Mouse (Mus musculus): ENCODE measurements at regions not wholly inside any gene's neighbourhood (a gene's known extent, or its start where the extent isn't known, plus 50 kb on each side); places are given as distances from the start of the nearest gene placed in this dataset.

GRCm38 (mm10) chr12:26842696-26843095, 373.7 kb downstream of the Cmpk2 start:
- DNase-seq (ENCODE audit: extremely low spot score in 1 of 2, low spot score in 2 of 2), result no peak
- intact Hi-C loops (cut with DNase I), result no loop called here

DNA sequence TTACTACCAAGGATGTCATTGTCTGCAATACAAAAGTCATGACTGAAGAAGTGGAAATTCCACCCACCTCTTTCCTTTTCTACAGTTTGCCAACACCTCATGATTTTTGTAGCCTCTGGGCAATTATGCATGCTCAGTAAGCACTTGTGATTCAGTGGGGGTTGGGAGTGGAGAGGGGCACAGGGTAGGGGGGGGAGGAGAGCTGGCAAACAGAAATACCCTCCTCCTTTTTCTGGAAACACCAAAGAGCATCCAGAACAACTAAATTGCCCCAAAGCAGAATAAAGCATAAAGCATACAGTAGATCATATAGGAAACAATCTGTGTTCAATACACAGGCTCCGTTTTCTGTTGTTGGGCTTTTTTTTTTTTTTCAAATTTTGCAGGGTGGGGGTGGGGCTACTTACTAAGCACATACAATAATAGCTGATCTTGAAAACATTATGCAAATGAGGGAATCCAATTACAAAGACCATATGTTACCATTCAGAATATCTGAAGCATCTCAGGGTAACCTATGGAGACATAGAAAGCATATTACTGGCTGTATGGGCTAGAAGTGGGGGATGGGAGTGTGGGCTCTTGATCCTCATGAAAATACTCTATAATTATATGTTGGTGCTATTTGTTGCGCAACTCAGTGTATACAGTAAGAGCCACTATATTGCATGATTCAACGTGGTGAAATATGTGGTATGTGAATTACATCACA, 352.4 kb downstream of the Cmpk2 start:
- intact Hi-C loops (cut with DNase I), result no loop called here
- no peak for DNase-seq (ENCODE audit: extremely low spot score in 1 of 2, low spot score in 2 of 2)

GRCm38 (mm10) chr12:26817866-26818265, 348.9 kb downstream of the Cmpk2 start:
- intact Hi-C loops (cut with DNase I), result no loop called here
- no peak for DNase-seq (ENCODE audit: extremely low spot score in 1 of 2, low spot score in 2 of 2)

- no peak for DNase-seq (ENCODE audit: extremely low spot score in 1 of 2, low spot score in 2 of 2)
- intact Hi-C loops (cut with DNase I), result no loop called here
Measured at GRCm38 (mm10) chr12:26815771-26816170, 346.8 kb downstream of the Cmpk2 start.

GRCm38 (mm10) chr12:26810565-26811177, 341.7 kb downstream of the Cmpk2 start:
- DNase-seq (ENCODE audit: extremely low spot score in 1 of 2, low spot score in 2 of 2), result no peak
- intact Hi-C loops (cut with DNase I), result no loop called here

GRCm38 (mm10) chr12:26809670-26810069, 340.7 kb downstream of the Cmpk2 start:
- intact Hi-C loops (cut with DNase I), result no loop called here

GRCm38 (mm10) chr12:26802542-26802941, 333.5 kb downstream of the Cmpk2 start:
- intact Hi-C loops (cut with DNase I), result no loop called here
- peak in 1 of 2 experiments; percentile 18 for DNase-seq (ENCODE audit: extremely low spot score in 1 of 2, low spot score in 2 of 2)

More at GRCm38 (mm10) chr12:26809670-26810069, 340.7 kb downstream of the Cmpk2 start:
- DNase-seq (ENCODE audit: extremely low spot score in 1 of 2, low spot score in 2 of 2), result no peak

DNA sequence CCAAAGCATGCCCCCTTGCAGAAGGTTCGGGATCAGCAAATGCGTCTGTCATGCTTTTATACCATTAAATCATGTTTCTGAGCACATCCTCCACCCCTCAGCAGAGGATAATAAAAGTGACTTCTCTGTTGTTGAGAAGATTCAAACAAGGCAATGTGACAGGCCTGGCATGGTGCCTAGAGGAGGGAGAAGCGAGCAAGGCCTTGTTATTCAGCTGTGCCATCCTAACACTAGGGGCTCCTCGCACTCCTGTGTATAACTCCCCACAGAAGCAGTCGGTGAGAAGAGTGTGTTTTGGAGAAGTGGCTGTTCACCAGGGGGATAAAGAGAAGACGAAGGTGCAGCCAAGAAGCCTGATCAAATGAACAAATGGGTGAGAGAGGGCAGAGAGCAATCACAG, 330.3 kb downstream of the Cmpk2 start:
- peak in 1 of 2 experiments; percentile 27 for DNase-seq (ENCODE audit: extremely low spot score in 1 of 2, low spot score in 2 of 2)
- intact Hi-C loops (cut with DNase I), result no loop called here

DNA sequence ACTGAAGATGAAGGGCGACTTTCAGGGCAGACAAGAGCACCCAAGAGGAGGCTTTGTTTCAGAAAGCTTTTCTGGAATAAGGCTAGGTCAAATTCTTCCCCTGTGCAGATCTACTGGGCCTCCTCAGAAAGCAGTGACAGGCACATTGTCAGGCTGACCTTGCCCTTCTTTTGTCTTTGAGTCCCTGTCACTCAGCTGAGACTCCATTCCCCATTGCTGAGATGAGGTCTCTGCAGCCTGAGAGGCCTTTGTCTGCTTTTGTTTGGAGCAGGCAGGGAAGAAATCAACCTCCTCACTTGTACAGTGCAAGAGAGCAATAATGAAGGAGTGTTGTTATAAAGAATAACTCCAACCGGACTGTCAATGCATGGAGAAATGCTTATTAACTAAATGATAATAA, 327.4 kb downstream of the Cmpk2 start:
- intact Hi-C loops (cut with DNase I), result no loop called here
- no peak for DNase-seq (ENCODE audit: extremely low spot score in 1 of 2, low spot score in 2 of 2)

DNA sequence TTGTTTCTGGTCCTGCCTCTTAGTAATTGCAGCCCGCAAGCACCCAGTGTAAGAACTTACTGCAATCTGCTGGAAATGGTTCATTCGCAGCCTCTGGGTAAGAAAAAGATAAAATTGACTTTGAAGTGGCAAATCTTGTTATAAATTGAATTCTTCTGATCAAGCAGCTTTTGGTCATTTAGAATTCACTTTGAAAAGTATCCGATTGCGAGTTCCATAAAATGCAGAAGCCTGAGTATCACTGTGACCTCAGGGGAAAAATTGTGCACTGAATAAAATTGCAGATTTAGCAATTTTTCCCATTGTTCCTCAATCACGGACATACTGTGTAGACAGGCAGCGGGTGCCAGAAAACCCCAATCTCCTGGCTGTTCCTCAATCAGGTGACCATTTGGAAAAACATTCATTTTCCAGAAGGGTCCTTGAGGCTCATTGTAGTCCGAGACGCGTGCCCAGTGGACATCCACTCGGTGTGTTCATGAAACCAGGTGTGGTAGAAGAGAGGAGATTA, 320.4 kb downstream of the Cmpk2 start:
- no peak for DNase-seq (ENCODE audit: extremely low spot score in 1 of 2, low spot score in 2 of 2)
- intact Hi-C loops (cut with DNase I), result no loop called here

DNA sequence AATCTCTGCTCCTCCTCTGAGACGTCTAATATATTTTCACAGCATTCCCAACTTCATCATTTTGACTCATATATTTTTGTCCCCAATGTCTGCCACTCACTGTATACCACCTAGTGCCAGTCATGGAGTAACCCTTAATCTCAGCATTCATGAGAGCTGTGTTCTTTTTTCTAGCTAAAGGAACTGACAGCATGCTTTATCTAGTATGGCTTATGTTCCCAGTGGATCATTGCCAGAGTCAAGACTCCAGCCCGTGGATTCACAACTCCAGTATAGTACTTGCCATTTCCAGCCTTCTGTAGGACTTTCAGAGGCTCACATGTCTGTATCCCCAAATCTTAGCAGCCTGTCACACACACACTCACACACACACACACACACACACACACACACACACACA, 316.5 kb downstream of the Cmpk2 start:
- intact Hi-C loops (cut with DNase I), result no loop called here
- peak in 1 of 2 experiments; percentile 38 for DNase-seq (ENCODE audit: extremely low spot score in 1 of 2, low spot score in 2 of 2)

DNA sequence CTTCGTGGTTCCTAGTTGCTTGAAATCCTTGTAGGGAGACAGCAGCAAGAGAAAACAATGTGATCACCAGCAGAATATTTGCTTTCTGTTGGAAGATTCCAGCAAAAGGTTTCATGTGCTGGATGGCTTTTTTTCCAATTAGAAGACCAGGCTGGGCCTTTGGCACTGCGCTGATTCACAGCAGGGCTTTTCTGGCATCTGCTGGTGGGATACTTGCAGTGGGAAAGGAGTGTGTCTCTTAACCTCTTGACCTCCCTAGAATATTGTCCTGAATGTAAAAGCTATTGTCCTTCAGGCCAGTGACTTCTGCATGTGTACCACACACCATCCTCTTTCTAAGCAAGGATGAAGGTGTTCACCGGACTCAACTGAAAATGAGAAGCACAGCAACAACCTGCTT, 315.4 kb downstream of the Cmpk2 start:
- intact Hi-C loops (cut with DNase I), result no loop called here
- no peak for DNase-seq (ENCODE audit: extremely low spot score in 1 of 2, low spot score in 2 of 2)

- no peak for DNase-seq (ENCODE audit: extremely low spot score in 1 of 2, low spot score in 2 of 2)
- intact Hi-C loops (cut with DNase I), result no loop called here
Measured at GRCm38 (mm10) chr12:26783800-26784199, 314.8 kb downstream of the Cmpk2 start.

DNA sequence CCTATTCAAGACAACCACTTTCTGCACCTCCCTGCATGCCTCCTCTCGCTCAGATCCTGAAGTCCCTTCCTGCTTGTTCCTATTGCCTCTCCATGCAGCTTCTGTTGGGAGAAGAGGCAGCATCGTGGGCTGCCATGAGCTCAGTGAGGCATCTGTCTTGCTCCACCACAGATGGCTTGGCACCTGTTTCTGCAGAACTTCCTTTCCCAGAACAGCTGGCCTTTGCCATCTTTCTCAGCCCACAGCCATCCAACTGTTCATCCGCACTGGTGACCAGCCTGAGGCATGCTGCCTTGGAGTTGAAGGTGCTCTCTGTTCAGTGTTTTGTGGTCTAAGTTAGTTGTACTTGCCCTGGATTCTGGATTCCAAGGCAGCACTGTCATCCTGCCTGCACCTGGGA, 312.5 kb downstream of the Cmpk2 start:
- intact Hi-C loops (cut with DNase I), result no loop called here
- DNase-seq (ENCODE audit: extremely low spot score in 1 of 2, low spot score in 2 of 2), result peak; percentile 49 to 62

DNA sequence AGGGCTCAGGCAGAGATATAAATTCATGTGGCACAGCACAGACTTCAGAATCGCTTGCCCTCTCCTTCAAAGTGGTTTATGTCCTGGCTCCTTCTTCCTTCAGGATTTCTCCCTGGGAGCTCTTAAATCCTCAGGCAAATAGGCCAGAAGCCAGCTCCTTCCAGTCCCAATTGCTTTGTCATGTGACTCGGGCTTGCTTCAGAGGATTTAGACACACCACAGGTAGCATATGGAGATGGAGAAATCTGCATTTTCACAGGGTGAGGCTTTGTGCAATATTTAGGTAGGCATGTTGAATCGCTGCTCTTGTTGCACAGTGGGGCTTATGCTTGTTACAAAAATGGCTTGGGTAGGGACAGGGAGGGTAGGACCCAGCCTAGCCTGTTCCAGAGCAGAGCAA, 309.8 kb downstream of the Cmpk2 start:
- intact Hi-C loops (cut with DNase I), result no loop called here
- DNase-seq (ENCODE audit: extremely low spot score in 1 of 2, low spot score in 2 of 2), result no peak

DNA sequence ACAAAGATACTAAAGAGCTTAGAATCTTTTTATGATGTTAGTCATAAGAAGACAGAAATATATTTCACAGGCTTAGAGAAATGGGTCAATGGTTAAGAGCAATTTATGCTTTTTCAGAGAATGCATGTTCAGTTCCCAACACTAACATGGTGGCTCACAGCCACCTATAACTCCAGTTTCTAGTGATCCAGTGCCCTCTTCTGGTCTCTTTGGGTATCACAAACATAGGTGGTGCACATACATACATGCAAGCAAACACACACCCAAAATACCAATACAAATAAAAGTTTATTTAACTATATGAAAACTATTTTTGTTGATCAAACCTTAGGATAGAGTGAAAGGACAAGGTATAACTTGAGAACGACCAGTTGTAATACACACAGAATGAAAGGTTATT, 308.0 kb downstream of the Cmpk2 start:
- intact Hi-C loops (cut with DNase I), result no loop called here
- no peak for DNase-seq (ENCODE audit: extremely low spot score in 1 of 2, low spot score in 2 of 2)

- no peak for DNase-seq (ENCODE audit: extremely low spot score in 1 of 2, low spot score in 2 of 2)
- intact Hi-C loops (cut with DNase I), result no loop called here
Measured at GRCm38 (mm10) chr12:26774016-26774415, 305.0 kb downstream of the Cmpk2 start.

- no peak for DNase-seq (ENCODE audit: extremely low spot score in 1 of 2, low spot score in 2 of 2)
- intact Hi-C loops (cut with DNase I), result no loop called here
Measured at GRCm38 (mm10) chr12:26770753-26771583, 302.0 kb downstream of the Cmpk2 start.

GRCm38 (mm10) chr12:26767551-26767950, 298.5 kb downstream of the Cmpk2 start:
- intact Hi-C loops (cut with DNase I), result no loop called here
- no peak for DNase-seq (ENCODE audit: extremely low spot score in 1 of 2, low spot score in 2 of 2)

Data from left cerebral cortex, postnatal 10 days (tissue).